Mouse (Mus musculus): ENCODE data around the gene Pdia5.

Pdia5 gene

DNA sequence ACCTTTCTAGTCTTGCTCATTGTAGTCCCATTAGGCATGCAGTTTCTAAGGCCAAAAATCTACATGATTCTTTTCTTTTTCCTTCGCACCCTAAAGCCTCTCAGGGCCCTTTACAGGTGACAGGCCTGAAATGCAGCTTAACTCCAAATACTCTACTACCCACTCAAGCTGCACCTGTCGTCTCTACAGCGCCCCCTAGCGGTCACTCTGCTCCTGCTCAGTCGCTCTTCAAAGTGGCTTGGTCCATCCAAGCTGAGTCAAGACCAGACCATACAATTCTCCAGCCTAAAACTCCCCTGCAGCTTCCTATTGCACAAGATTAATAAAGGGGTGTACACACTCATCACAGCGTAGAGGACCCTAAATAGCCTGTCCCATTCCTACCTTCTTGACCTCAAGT lies 130.1 kb downstream of the Pdia5 start:
- peak; percentile 61 for DNase-seq (ENCODE audit: low read depth, low spot score)

DNA sequence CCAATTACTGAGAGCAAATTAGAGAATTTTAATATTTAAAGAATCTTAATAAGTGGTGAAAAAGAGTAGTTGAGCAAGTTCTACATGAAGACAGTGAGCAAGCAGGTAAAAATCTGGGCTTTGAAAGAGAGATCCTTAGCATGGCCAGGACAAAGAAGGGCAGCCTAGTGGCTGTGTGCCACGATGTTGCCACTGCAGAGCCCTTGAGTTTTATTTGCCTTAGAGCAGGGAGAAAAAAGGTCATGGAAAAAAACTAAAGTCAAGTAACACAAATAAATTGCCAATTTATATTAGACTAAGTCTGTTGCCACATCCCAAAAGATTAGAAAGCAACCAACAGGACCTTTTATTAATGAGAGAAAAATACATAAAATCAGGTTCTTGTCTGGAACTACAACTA lies 133.2 kb downstream of the Pdia5 start:
- no peak for DNase-seq (ENCODE audit: low read depth, low spot score)
